Mouse (Mus musculus): Measurements from ENCODE around the gene Cyba.
A peak's percentile ranks its signal among the peaks of the same experiment; 100 is the strongest.

Cyba gene

DNA sequence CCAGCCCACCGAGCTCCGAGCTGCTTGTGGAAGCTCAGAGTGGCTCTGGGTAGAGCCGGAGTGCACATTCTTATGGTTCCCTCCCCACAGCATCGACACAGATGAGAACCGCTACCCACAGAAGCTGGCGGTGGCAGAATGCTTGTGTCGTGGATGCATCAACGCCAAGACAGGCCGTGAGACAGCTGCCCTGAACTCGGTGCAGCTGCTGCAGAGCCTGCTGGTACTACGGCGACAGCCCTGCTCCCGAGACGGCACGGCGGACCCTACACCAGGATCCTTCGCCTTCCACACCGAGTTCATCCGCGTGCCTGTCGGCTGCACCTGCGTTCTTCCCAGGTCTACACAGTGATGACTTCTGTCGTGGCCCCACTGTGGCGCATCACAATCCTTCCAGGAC, 9.5 kb downstream of the Cyba start:
- DNase-seq (ENCODE audit: low read depth, low spot score), result no peak

DNA sequence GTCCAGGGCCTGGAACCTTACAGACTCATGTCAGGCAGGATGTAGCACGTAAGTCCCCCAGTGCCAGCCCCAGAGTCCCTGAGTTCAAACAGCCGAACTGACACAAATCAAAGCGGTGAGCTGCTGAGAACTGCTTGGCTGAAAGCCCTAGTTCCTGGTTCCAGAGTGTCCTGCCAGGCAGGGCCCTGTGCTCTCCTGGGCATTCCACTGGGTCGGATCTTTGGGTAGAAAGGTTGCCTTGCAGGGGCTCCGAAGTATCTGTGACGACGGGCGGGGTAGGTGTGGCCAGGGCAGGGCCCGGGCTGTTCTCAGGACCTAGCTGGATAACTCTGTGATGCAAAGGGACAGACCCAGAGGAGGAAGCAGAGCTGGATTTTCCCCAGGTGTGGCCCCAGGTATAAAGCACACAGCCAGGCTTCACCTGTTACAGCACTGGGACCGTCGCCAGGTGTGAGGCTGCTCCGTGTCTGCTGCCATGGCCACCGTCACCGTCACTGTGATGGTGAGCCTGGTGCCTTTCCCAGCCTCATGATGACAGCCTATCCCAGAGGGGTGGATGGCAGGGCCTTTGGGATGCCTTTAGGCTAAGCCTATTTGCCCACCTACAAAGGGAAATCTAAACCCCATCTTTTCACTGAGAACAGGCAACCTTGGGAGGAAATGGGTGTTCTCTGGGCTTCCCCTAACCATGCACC, 11.2 kb downstream of the Cyba start, which contains the start of gene Il17c:
Gene Il17c, plus strand, starts transcription at position 645 of the 695 bp plus-strand sequence.
- DNase-seq (ENCODE audit: low read depth, low spot score), result no peak

DNA sequence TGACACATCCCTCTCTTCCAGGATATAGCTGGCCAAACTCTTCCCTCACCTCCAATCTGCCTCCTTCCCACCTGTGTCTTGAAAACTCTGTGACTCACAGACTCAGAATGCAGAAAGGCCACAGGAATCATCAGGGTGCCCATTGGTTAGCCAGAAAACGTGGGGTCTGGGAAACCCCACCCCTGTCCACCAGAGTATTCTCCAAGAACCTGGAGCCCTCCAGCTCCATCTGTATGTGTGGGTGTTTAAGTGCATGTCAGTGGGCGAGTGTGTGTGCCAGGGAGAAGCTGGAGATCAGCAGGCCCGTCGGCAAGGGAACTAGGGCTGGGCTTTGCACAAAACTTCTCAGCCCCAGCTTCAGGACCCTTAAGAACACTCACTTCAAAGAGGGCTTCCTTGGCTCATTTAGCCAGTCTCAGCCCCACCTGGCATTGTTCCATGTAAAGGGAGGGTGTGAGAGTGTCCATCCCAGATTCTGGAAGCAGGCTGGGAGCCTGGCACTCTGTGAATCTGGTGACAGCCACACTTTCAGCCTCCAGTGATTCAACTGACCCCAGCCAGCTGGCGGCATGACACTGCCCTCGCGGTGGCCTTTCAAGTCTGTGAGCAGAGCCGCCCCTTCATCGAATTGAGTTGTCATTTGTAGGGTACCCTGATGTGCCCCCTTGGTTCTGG, 12.7 kb downstream of the Cyba start:
- peak; percentile 76 for DNase-seq (ENCODE audit: low read depth, low spot score)

DNA sequence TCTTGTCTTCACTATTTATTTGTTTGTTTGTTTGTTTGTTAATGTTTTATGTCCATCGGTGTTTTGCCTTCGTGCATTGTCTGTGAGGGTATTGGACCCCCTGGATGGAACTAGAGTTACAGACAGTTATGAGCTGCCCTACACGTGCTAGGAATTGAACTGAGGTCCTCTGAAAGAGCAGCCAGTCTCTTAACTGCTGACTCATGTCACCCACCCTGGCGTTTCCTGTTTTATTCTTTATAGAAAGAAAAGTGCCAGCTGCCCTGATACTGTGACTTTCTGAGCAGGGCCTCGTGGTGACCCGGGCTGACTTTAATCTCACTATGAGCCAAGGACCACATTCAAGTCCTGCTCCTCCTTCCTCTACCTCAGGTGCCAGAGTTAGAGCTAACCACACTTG, 17.2 kb downstream of the Cyba start:
- DNase-seq (ENCODE audit: low read depth, low spot score), result no peak

DNA sequence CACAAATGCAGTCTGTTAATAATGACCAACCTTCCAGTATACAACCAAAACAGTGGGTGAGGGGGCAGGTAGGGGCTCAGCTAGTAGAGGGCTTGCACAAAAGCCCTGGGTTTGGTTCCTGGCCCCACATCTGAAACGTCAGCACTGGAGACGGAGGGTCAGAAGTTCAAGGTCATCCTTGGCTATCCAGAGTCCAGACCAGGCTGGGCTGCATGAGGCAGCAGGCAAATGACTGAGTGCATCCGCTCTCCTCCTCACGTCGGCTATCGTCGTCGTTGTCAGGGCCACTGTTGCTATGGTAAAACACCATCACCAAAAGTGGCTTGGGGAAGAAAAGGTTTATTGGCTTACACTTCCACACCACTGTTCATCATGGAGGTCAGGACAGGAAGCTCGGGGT, 18.4 kb downstream of the Cyba start:
- no peak for DNase-seq (ENCODE audit: low read depth, low spot score)

DNA sequence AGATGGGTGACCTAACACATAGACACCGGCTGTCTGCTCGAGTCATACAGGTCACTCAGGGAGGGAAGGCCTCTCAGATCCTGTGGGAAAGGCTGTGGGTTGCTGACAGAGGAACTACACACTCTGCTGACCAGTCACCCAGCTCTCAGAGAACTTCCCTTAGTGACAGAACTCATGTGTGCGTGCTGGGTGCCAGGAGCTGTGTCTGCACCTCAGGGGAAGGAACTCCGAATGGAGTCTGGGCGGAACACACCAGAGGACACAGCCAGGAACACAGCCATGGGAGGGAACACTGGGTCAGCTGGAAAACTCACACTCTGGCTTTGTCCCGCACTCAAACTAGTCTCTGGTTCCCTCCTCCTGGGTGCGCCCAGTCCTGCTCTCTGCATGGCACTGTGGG, 25.1 kb downstream of the Cyba start:
- DNase-seq (ENCODE audit: low read depth, low spot score), result no peak

DNA sequence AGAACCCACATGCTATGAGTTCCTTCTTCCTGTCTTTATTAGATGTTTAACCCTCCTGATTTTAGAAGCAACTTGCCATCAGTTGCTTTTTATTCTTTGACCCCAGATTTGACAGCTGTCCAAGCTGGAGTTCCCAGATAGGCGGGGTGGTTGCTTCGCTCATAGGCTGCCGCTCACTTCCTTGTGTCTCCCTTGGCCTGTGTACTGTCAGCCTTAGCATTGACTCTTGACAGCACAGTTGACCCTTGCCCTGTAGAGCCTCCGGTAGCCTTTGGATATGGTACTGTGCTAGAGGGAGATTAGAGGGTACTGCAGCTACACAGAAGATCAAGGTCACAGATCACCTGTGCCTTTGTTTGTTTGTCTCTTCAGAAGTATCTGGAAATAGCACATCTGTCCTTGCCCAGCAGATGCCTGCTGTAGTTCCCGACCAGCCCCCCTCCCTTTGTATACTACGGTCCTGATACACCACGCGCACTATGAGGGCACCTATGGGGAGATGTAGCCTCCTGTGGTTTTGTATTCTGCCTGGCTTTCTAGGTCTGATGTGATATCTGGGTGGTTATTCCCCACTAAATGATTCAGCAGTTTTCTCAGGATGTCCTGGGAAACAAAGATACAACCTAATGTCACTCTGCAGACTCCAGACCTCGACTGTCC, 27.5 kb downstream of the Cyba start:
- no peak for DNase-seq (ENCODE audit: low read depth, low spot score)

DNA sequence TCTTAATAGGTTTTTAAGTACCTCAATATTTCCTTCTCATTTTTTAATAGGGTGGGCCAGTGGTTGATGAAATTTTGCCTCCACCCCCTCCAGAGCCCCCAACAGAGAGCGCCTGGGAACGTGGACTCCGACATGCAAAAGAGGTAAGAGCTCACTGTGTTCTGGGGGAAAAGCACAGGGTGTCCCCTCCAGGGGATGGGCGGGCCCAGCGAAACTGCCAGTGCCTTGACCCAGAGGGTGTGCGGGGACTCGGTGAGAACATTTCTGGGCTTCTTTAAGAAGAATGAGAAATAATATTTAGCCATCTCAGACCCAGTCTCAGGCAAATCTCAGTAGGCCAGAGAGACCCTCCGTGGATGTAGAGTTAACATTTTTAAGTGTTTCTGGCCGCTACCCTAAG, 34.5 kb downstream of the Cyba start:
- no peak for DNase-seq (ENCODE audit: low read depth, low spot score)

DNA sequence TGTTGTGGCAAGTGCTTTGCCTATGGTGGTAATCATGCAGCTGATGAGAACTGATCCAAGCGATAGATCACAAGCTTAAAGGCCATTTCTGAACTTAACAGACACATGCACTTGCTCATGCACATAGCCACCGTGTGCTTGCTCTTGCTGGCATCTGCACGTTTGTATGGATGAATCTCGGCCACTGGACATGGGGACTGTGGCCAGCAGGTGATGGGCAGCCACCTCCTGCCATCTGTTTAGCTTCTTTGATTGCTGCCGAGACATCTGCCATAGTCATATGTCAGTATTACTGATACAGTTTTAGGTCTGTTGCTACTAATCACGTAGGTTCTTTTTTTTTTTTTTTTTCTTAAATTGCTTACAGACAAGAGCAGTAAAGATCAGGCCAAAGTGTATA, 37.4 kb downstream of the Cyba start:
- peak; percentile 82 for DNase-seq (ENCODE audit: low read depth, low spot score)

DNA sequence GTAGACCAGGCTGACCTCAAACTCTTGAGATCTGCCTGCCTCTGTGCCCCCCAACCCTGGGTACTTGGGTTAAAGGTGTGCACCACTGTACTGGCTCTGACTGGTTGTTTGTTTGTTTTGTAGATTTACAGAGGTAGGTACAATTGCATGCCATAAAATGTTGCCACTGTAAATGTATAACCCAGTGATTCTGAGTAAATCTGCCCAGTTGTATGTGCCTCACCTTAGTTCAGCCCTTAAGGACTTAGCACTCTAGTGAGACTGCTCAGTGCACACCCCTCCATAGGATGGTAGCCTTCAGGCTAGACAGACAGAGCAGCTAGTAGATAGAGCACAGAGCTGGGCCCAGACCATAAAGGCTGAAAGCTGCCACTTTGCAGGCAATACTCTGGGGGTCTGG, 39.0 kb downstream of the Cyba start:
- no peak for DNase-seq (ENCODE audit: low read depth, low spot score)

DNA sequence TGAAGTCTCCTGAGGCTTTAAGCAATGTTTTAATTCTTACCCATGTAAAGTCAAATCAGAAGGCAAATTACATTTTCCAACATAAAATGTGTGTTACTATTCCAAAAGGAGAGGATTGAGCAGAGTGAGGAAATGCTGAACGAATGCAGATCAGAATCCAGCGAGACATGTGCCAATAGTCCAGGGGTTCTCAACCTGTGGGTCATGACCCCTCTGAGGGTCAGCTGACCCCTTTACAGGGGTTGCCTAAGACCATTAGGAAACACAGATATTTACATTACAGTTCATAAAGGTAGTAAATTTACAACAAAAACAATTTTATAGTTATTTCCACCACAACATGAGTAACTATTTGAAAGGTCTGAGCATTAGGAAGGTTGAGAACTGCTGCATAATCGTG, 42.0 kb downstream of the Cyba start:
- DNase-seq (ENCODE audit: low read depth, low spot score), result no peak

DNA sequence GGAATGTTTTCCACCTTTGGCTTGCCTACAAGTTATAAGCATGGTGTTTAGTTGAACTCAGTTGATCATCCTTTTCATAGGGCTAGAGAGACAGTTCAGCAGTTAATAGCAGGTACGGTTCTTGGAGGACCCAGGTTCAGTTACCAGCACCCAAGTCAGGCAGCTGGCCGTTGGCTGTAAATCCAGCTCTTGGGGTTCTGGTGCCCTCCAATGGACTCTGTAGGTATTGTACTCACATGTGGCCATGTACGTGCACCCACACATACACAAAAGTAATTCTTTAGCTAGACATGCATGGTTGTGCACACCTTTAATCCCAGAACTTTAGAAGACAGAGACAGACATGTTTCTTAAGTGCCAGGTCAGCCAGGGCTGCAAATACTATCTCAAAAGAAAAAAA, 43.4 kb downstream of the Cyba start:
- no peak for DNase-seq (ENCODE audit: low read depth, low spot score)

DNA sequence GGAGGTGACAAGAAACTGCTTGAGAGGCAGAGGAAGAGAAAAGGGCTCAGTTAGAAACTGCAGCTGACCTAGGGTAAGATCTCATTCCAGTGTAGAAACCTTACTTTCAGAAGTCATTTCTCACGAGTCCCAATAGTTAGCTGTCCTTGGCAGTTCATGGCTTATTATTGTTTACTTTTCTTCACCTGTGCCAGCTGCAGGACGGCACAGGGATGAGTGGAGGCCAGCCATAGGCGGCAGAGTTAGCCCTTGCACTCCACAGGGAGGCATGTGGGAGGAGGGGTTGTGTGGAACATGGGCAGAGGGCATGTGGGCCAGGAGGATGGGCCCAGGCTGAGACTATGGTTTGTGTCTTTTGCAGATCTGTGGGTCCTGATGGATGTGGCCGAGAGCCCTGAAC, 49.7 kb downstream of the Cyba start:
- DNase-seq (ENCODE audit: low read depth, low spot score), result no peak

DNA sequence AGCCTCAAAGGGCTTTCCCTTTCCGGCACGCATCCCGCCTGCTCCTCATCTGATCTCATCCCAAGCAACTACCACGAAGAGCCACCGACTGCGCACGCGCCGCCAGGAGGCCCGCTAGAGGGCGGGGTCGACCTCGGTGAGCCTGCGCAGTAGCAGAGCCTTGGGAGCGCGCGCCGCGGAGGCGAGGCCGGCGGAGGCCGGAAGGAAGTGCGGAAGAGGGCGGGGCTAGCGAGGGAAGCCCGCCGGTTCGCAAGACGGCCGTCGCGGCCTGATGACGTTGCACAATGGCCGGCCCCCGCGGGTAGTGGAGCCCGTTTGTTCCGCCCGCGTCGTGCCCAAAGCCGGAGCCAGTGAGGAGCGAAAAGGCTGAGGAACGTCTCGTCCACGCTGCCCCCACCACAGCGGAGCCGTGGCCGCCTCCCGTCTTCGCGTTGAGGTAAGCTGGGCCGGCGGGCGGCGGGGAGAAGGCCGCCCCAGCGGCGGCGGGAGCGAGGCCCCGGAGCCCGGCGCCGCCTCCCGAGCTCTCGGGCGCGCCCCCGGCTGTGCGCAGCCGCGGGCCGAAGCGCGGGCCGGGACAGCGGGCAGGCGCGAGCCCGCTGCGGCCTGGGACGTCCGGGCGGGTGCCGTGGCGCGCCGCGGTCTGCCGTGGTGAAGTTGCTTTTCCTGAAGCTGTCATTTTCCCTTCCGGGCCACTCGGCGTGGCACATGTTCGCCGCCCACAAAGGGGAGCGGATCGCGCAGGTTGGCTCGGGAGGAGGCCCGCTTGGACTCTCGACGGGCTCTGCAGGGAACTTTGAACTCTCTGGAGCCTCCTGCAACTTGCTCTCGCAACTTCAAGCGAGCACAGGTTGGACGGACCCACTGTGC, 56.1 kb downstream of the Cyba start, which contains the start of gene Zc3h18:
Gene Zc3h18, plus strand, starts transcription at position 245 of the 867 bp plus-strand sequence.
- peak; percentile 99 for DNase-seq (ENCODE audit: low read depth, low spot score)

DNA sequence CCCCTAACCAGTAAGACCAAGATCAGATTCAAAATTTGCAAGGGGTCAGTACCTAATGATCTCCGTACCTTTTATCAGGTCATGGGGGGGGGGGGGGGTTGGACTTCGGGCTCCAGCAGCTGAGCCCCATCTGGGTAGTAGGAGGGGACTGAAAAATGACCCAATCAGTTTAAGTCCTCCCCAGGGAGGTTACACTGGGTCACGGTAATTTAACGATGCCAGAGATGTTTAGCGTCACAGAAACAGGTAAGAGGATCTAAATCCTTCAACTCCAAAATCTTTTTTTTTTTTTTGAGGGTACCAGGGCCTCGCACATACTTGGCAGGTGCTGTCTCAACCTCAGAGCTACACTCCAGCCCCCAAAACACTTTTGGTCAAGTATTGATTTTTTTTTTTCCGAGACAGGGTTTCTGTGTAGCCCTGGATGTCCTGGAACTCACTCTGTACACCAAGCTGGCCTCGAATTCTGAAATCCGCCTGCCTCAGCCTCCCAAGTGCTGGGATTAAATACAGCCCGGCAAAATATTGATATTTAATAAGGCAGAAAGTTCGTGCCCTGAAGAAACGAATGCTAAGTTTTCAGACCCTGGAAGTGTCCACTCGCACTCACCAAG, 56.9 kb downstream of the Cyba start:
- no peak for DNase-seq (ENCODE audit: low read depth, low spot score)

DNA sequence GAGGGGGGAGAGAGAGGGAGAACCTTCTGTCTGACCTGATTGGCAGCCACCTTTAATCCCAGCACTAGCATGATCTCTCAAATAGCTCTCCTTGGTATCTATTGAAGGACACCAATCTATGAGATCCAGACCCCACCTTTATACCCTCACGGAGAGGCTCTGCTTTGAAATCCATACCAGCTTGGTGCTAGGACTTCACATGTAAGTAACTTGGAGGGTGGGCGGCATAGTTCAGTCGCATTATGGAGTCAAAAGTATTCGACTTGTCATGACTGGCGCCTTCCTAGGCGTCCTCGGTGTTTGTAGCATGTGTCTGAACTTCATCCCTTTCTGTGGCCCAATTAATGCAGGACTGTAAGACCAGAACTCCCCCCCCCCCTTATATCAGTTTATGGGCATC, 57.4 kb downstream of the Cyba start:
- no peak for DNase-seq (ENCODE audit: low read depth, low spot score)
